Mouse (Mus musculus) neutrophil, adult 65 days (primary cell): ENCODE measurements around the gene Jpt1. TPM values are rescaled to one million over a fixed set of nuclear protein-coding genes. Genes with fewer than 3 reads are reported as not detected.

ENCODE experiments used
- total RNA-seq: library from RNA; stranded (reverse); gene quantifications from 2 replicates; pipeline ENCODE4 v1.2.4, GENCODE M21; 2023

Jpt1 gene
- 107 and 122 TPM in 2 replicates for total RNA-seq

GRCm38 (mm10) chr11:115514238-115514663 is at the start of gene Jpt1:
Gene Jpt1 (minus strand): TSS chr11:115514387.

GRCm38 (mm10) chr11:115536038-115536681 is 22.0 kb upstream of the Jpt1 start, which contains the start of gene Sumo2:
Gene Sumo2 (minus strand): TSS chr11:115536276.

GRCm38 (mm10) chr11:115491356-115492083 is 22.7 kb downstream of the Jpt1 start, which contains the start of gene Nt5c:
Gene Nt5c (minus strand): TSS chr11:115491862.

GRCm38 (mm10) chr11:115475025-115475757 is 39.0 kb downstream of the Jpt1 start, which contains the start of gene Armc7:
Gene Armc7 (plus strand): TSS chr11:115475667.

GRCm38 (mm10) chr11:115462243-115462891 is 51.8 kb downstream of the Jpt1 start, which contains the start of gene Slc16a5:
Gene Slc16a5 (plus strand): TSS chr11:115462474.

Other genes starting within 250 kb of the Jpt1 start
- gene Grin2c, start 247.1 kb downstream of the Jpt1 start, total RNA-seq: not detected in 2 replicates
- gene Fdxr, start 237.3 kb downstream of the Jpt1 start, total RNA-seq: 10.2 and 10.4 TPM in 2 replicates
- gene Fads6, start 216.7 kb downstream of the Jpt1 start, total RNA-seq: 2.1 and 2.4 TPM in 2 replicates
- not detected in 2 replicates for gene Otop2, start 207.2 kb downstream of the Jpt1 start, total RNA-seq
- gene Ush1g, start 192.3 kb downstream of the Jpt1 start, total RNA-seq: not detected in 2 replicates
- gene Otop3, start 179.7 kb downstream of the Jpt1 start, total RNA-seq: not detected in 2 replicates
- gene Hid1, start 146.6 kb downstream of the Jpt1 start, total RNA-seq: 0.93 and 0.95 TPM in 2 replicates
- 0.14 TPM in 1 of 2 replicates, not detected in the other for gene Cdr2l, start 132.5 kb downstream of the Jpt1 start, total RNA-seq
- gene Mrpl58, start 110.6 kb downstream of the Jpt1 start, total RNA-seq: 23.7 and 42.3 TPM in 2 replicates
- gene Atp5h, start 94.4 kb downstream of the Jpt1 start, total RNA-seq: 166 and 192 TPM in 2 replicates
- 20.6 and 26.8 TPM in 2 replicates for gene Kctd2, start 94.3 kb downstream of the Jpt1 start, total RNA-seq
- not detected in 2 replicates for gene Trim80, start 73.8 kb downstream of the Jpt1 start, total RNA-seq
- gene Slc16a5, start 51.9 kb downstream of the Jpt1 start, total RNA-seq: not detected in 2 replicates
- gene Armc7, start 38.7 kb downstream of the Jpt1 start, total RNA-seq: 79.7 and 93.7 TPM in 2 replicates
- 35.0 and 36.8 TPM in 2 replicates for gene Nt5c, start 22.5 kb downstream of the Jpt1 start, total RNA-seq
- 130 and 148 TPM in 2 replicates for gene Sumo2, start 21.9 kb upstream of the Jpt1 start, total RNA-seq
- gene Nup85, start 50.0 kb upstream of the Jpt1 start, total RNA-seq: 28.8 and 36.7 TPM in 2 replicates
- gene Mrps7, start 89.5 kb upstream of the Jpt1 start, total RNA-seq: 10.9 and 12.7 TPM in 2 replicates
- gene Gga3, start 89.7 kb upstream of the Jpt1 start, total RNA-seq: 50.7 and 64.3 TPM in 2 replicates
- gene Mif4gd, start 98.6 kb upstream of the Jpt1 start, total RNA-seq: 16.9 and 23.3 TPM in 2 replicates
- 10.0 and 10.7 TPM in 2 replicates for gene Slc25a19, start 113.9 kb upstream of the Jpt1 start, total RNA-seq
- 197 and 236 TPM in 2 replicates for gene Grb2, start 194.2 kb upstream of the Jpt1 start, total RNA-seq